Mouse (Mus musculus): Measurements from ENCODE around the gene Zfp663. TPM values are rescaled to one million over a fixed set of nuclear protein-coding genes. Genes with fewer than 3 reads are reported as not detected.

The Zfp663 gene
- polyA plus RNA-seq, 1 experiment from 2014 or later = 0.39 TPM

GRCm38 (mm10) chr2:165320531-165321150 lies 47.9 kb downstream of the Zfp663 start:
- Histone ChIP-seq H3K36me3 (ENCODE audit: control insufficient read depth, insufficient read depth, low read length) (peaks cover 7% of the 10 kb centered on the region), H3K27ac (replicated peaks in 1 of 2; ENCODE audit: control insufficient read depth in 1 of 2, insufficient read depth in 1 of 2, low read depth in 2 of 2, low read length in 2 of 2) (peak overlapping the region; percentile 54 to 67), H3K4me2 (ENCODE audit: low read length) (peak overlapping the region; percentile 27), H3K9me3 (ENCODE audit: control insufficient read depth, low read length) (no peaks in the 10 kb centered on the region), H3K9ac (ENCODE audit: low read length) (no peak overlapping the region), H3K4me1 (ENCODE audit: control insufficient read depth in 2 of 2, insufficient read depth in 2 of 2, low read length in 2 of 2) (peaks cover 51 to 66% of the 10 kb centered on the region in 2 experiments), H3K27me3 (ENCODE audit: control insufficient read depth, insufficient read depth, low read length) (no peaks in the 10 kb centered on the region), H3K4me3 (ENCODE audit: control insufficient read depth in 1 of 2, insufficient read depth in 1 of 2, low read depth in 1 of 2, low read length in 2 of 2) (no peak overlapping the region)
- ATAC-seq (ENCODE audit: insufficient number of reproducible peaks, insufficient read depth, low FRiP score, low read depth) = peak; percentile 15; the same call in 1 of the 2 replicates
- WGBS = 42% methylated on average over 12 of the region's 12 CpGs

DNA sequence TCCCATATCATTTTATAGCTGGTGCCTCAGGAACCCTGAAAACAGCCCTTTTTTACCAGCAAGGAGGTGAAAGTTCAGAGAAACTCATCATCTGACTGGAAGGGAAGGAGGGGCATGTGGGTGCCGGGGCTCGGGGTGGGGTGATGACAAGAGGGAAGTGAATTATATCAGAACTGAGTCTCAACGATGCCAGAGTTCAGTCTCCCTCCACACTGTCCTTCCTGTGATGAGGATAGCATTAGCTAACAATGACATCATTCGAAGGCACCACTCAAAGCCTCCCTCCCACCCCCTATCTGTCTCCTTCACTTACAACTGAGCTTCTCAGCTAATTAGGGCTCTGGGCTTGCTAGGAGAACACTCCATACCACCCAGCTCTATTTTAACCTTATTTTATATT lies 49.0 kb downstream of the Zfp663 start:
- peaks cover 47 to 58% of the 10 kb centered on the region in 2 experiments for H3K4me1 ChIP-seq (ENCODE audit: control insufficient read depth in 2 of 2, insufficient read depth in 2 of 2, low read length in 2 of 2)
- no peaks in the 10 kb centered on the region for H3K9me3 ChIP-seq (ENCODE audit: control insufficient read depth, low read length)
- H3K4me3 ChIP-seq (ENCODE audit: control insufficient read depth in 1 of 2, insufficient read depth in 1 of 2, low read depth in 1 of 2, low read length in 2 of 2) = no peak overlapping the region
- WGBS = 37% methylated on average over 4 of the region's 4 CpGs
- H3K36me3 ChIP-seq (ENCODE audit: control insufficient read depth, insufficient read depth, low read length) = peaks cover 19% of the 10 kb centered on the region
- H3K4me2 ChIP-seq (ENCODE audit: low read length) = no peak overlapping the region
- H3K27me3 ChIP-seq (ENCODE audit: control insufficient read depth, insufficient read depth, low read length) = no peaks in the 10 kb centered on the region
- ATAC-seq (ENCODE audit: insufficient number of reproducible peaks, insufficient read depth, low FRiP score, low read depth) = no peak
- H3K9ac ChIP-seq (ENCODE audit: low read length) = no peak overlapping the region
- no peak overlapping the region for H3K27ac ChIP-seq (replicated peaks in 1 of 2; ENCODE audit: control insufficient read depth in 1 of 2, insufficient read depth in 1 of 2, low read depth in 2 of 2, low read length in 2 of 2)

GRCm38 (mm10) chr2:165318941-165319340 lies 49.6 kb downstream of the Zfp663 start:
- ATAC-seq (ENCODE audit: insufficient number of reproducible peaks, insufficient read depth, low FRiP score, low read depth) = no peak
- H3K4me3 ChIP-seq (ENCODE audit: control insufficient read depth in 1 of 2, insufficient read depth in 1 of 2, low read depth in 1 of 2, low read length in 2 of 2) = no peak overlapping the region
- no peak overlapping the region for H3K27ac ChIP-seq (replicated peaks in 1 of 2; ENCODE audit: control insufficient read depth in 1 of 2, insufficient read depth in 1 of 2, low read depth in 2 of 2, low read length in 2 of 2)
- no peaks in the 10 kb centered on the region for H3K27me3 ChIP-seq (ENCODE audit: control insufficient read depth, insufficient read depth, low read length)
- H3K9me3 ChIP-seq (ENCODE audit: control insufficient read depth, low read length) = no peaks in the 10 kb centered on the region
- peaks cover 24% of the 10 kb centered on the region for H3K36me3 ChIP-seq (ENCODE audit: control insufficient read depth, insufficient read depth, low read length)
- WGBS = 80% methylated on average over 7 of the region's 7 CpGs
- no peak overlapping the region; the same call in 1 of the 2 replicates for H3K9ac ChIP-seq (ENCODE audit: low read length)
- H3K4me1 ChIP-seq (ENCODE audit: control insufficient read depth in 2 of 2, insufficient read depth in 2 of 2, low read length in 2 of 2) = peaks cover 47 to 58% of the 10 kb centered on the region in 2 experiments
- no peak overlapping the region for H3K4me2 ChIP-seq (ENCODE audit: low read length)

GRCm38 (mm10) chr2:165317621-165318263 lies 50.8 kb downstream of the Zfp663 start:
- Histone ChIP-seq H3K4me1 (ENCODE audit: control insufficient read depth in 2 of 2, insufficient read depth in 2 of 2, low read length in 2 of 2) (peaks cover 47 to 58% of the 10 kb centered on the region in 2 experiments), H3K9me3 (ENCODE audit: control insufficient read depth, low read length) (no peaks in the 10 kb centered on the region), H3K27me3 (ENCODE audit: control insufficient read depth, insufficient read depth, low read length) (no peaks in the 10 kb centered on the region), H3K27ac (replicated peaks in 1 of 2; ENCODE audit: control insufficient read depth in 1 of 2, insufficient read depth in 1 of 2, low read depth in 2 of 2, low read length in 2 of 2) (peak overlapping the region; percentile 11 to 55; a peak in 3 of 4 replicates), H3K9ac (ENCODE audit: low read length) (0 out of 2 replicates have a peak overlapping the region, but pooled peaks have one; percentile 8), H3K36me3 (ENCODE audit: control insufficient read depth, insufficient read depth, low read length) (peaks cover 33% of the 10 kb centered on the region), H3K4me3 (ENCODE audit: control insufficient read depth in 1 of 2, insufficient read depth in 1 of 2, low read depth in 1 of 2, low read length in 2 of 2) (no peak overlapping the region), H3K4me2 (ENCODE audit: low read length) (no peak overlapping the region)
- ATAC-seq (ENCODE audit: insufficient number of reproducible peaks, insufficient read depth, low FRiP score, low read depth) = no peak
- WGBS = 33% methylated on average over 16 of the region's 16 CpGs

DNA sequence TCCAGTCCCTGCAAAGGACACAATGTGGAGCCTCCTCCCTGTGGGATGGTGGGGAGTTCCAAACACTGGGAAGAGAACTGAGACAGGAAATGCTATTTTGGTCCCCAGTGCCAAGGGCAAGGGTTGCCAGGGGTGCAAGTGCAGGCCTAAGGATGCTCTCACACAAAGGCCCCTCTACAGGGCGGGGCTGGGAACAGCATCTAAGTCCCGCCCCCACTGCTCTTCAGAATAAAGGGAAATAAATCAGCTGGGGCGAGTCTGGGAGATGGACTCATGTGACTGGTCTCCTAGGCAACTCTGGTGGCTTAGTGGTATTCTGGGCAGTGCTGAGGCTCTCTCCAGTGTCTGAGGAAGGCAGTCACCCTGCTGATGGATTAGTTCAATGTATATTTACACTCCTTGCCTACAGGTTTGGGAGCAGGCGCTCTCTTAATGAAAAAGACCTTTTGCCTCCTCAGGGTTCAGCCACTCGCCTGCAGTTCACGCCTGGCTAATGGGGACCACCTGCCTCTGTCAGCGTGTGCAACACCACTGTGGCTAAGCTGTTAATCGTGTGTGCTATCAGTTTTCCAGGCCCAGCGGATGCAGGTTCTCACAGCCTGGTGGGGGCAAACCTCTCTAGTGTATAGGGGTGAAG lies 51.6 kb downstream of the Zfp663 start:
- Histone ChIP-seq H3K9me3 (ENCODE audit: control insufficient read depth, low read length) (no peaks in the 10 kb centered on the region), H3K4me3 (ENCODE audit: control insufficient read depth in 1 of 2, insufficient read depth in 1 of 2, low read depth in 1 of 2, low read length in 2 of 2) (no peak overlapping the region), H3K9ac (ENCODE audit: low read length) (0 out of 2 replicates have a peak overlapping the region, but pooled peaks have one; percentile 8), H3K4me2 (ENCODE audit: low read length) (no peak overlapping the region), H3K27me3 (ENCODE audit: control insufficient read depth, insufficient read depth, low read length) (no peaks in the 10 kb centered on the region), H3K36me3 (ENCODE audit: control insufficient read depth, insufficient read depth, low read length) (peaks cover 39% of the 10 kb centered on the region), H3K4me1 (ENCODE audit: control insufficient read depth in 2 of 2, insufficient read depth in 2 of 2, low read length in 2 of 2) (peaks cover 44 to 55% of the 10 kb centered on the region in 2 experiments), H3K27ac (replicated peaks in 1 of 2; ENCODE audit: control insufficient read depth in 1 of 2, insufficient read depth in 1 of 2, low read depth in 2 of 2, low read length in 2 of 2) (peak overlapping the region; percentile 11 to 55; a peak in 1 of 4 replicates)
- 27% methylated on average over 9 of the region's 9 CpGs for WGBS
- 0 out of 2 replicates have a peak, but pooled peaks have one; percentile 5 for ATAC-seq (ENCODE audit: insufficient number of reproducible peaks, insufficient read depth, low FRiP score, low read depth)

GRCm38 (mm10) chr2:165316204-165316603 lies 52.3 kb downstream of the Zfp663 start:
- no peaks in the 10 kb centered on the region for H3K27me3 ChIP-seq (ENCODE audit: control insufficient read depth, insufficient read depth, low read length)
- no peaks in the 10 kb centered on the region for H3K9me3 ChIP-seq (ENCODE audit: control insufficient read depth, low read length)
- no peak overlapping the region for H3K9ac ChIP-seq (ENCODE audit: low read length)
- no peak for ATAC-seq (ENCODE audit: insufficient number of reproducible peaks, insufficient read depth, low FRiP score, low read depth)
- no peak overlapping the region for H3K4me2 ChIP-seq (ENCODE audit: low read length)
- H3K36me3 ChIP-seq (ENCODE audit: control insufficient read depth, insufficient read depth, low read length) = peaks cover 47% of the 10 kb centered on the region
- H3K4me1 ChIP-seq (ENCODE audit: control insufficient read depth in 2 of 2, insufficient read depth in 2 of 2, low read length in 2 of 2) = peaks cover 36 to 48% of the 10 kb centered on the region in 2 experiments
- no peak overlapping the region for H3K4me3 ChIP-seq (ENCODE audit: control insufficient read depth in 1 of 2, insufficient read depth in 1 of 2, low read depth in 1 of 2, low read length in 2 of 2)
- no peak overlapping the region for H3K27ac ChIP-seq (replicated peaks in 1 of 2; ENCODE audit: control insufficient read depth in 1 of 2, insufficient read depth in 1 of 2, low read depth in 2 of 2, low read length in 2 of 2)
- 72% methylated on average over 10 of the region's 10 CpGs for WGBS

DNA sequence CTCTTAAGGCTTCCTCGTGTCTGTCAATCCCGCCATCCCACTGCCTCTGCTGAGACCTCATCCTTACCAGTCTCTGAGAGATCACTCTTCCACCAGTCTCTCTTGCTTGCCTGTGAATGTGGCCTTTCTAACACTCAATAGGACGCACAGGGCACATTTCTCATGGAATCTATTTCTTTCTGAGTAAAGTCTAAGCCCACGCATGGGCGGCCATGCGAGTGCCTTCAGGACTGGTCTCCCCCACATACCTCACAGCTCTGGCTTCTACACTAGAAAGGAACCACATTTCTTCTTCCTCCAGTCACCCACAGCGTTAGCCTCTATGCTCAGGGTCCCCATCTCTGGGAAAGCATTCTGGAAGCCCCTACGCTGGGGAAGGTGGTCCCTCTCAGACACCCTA lies 54.3 kb downstream of the Zfp663 start:
- no peak overlapping the region for H3K9ac ChIP-seq (ENCODE audit: low read length)
- H3K36me3 ChIP-seq (ENCODE audit: control insufficient read depth, insufficient read depth, low read length) = peaks cover 66% of the 10 kb centered on the region
- no peak overlapping the region for H3K4me2 ChIP-seq (ENCODE audit: low read length)
- no peak overlapping the region for H3K4me3 ChIP-seq (ENCODE audit: control insufficient read depth in 1 of 2, insufficient read depth in 1 of 2, low read depth in 1 of 2, low read length in 2 of 2)
- H3K4me1 ChIP-seq (ENCODE audit: control insufficient read depth in 2 of 2, insufficient read depth in 2 of 2, low read length in 2 of 2) = peaks cover 22 to 30% of the 10 kb centered on the region in 2 experiments
- H3K27ac ChIP-seq (replicated peaks in 1 of 2; ENCODE audit: control insufficient read depth in 1 of 2, insufficient read depth in 1 of 2, low read depth in 2 of 2, low read length in 2 of 2) = no peak overlapping the region
- no peaks in the 10 kb centered on the region for H3K27me3 ChIP-seq (ENCODE audit: control insufficient read depth, insufficient read depth, low read length)
- no peak for ATAC-seq (ENCODE audit: insufficient number of reproducible peaks, insufficient read depth, low FRiP score, low read depth)
- no peaks in the 10 kb centered on the region for H3K9me3 ChIP-seq (ENCODE audit: control insufficient read depth, low read length)
- WGBS = 85% methylated on average over 8 of the region's 8 CpGs
